Mouse (Mus musculus): Measurements from ENCODE around the gene Adgrl2.
A peak's percentile ranks its signal among the peaks of the same experiment; 100 is the strongest.

The Adgrl2 gene

DNA sequence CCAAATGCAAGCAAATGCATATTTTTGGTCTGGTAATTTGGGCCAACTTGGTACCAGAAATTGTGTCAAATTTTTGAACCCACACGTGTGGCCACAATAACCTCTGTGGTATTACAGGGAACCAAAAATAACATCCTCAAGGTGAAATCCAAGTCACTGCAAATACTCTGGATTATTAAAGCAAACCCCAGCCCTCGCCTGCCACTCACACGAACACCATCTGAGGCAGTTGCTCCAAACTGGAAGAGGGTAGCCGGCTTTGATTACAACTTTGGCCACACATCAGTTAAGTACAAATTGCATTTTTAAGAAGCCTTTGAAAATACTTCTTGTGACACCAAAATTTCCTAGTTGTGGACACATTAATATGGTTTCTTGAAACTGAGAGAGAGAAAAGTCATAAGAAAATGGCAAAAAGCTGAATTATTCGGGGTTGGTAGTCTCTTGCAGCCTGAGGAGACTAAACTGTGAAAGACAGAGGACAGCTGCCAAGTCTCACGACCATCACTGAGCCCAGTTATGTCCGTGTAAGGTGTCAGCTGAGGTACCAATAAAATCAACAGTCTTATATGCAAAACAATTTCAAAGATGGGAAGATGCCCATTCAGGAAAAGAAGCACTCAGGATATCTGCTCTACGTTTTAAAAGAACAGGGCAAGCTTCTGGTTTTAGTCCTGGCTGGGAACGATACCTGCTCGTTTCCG, 18.3 kb downstream of the Adgrl2 start:
- no peak for DNase-seq

GRCm38 (mm10) chr3:148964991-148965605, 25.3 kb downstream of the Adgrl2 start:
- DNase-seq, result no peak

- DNase-seq, result no peak
Measured at GRCm38 (mm10) chr3:148963381-148964044, 26.8 kb downstream of the Adgrl2 start.

GRCm38 (mm10) chr3:148961611-148962010, 28.7 kb downstream of the Adgrl2 start:
- no peak for DNase-seq

DNA sequence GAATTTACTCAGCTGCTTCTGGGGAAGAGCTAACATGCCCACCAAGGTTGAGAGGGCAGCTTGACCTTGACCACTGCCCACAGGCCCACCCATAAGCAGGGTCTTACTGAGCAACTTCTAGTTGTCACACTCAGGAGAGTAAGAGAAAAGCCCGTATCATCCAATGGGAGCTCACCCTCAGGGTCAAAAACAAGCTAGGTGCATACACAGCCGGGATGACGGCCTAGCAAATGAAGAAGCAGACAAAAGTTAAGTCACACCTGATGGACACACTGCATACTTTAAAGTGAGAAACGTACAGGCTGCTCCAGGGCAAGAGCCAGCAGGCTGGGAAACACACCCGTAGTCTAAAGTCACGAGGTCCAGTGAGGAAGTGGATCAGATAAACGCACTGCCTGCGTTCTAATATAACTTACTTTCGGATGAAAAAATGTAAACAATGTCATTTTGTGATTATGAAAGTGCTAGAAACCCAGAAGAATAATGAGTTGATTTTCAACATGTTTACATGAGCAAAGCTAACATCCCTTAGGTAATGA, 29.5 kb downstream of the Adgrl2 start:
- DNase-seq, result no peak

DNA sequence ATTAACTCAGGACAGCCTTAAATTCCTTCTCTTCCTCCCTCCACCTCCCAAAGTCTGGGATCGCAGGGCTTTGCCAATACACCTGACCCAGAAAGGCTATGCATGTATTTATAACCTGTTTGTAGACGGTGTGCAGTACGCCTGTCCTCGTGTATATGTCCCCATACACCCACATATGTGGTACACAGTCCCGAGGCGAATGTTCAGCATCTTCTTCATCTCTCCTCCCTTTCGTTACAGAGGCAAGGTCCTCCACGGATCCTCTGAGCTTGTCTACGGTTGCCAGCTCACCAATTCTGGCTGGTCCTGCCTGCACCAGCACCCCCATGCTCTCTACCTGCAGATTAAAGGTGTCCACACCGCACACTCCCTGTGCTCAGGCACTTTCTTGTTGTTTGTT, 30.1 kb downstream of the Adgrl2 start:
- no peak for DNase-seq

DNA sequence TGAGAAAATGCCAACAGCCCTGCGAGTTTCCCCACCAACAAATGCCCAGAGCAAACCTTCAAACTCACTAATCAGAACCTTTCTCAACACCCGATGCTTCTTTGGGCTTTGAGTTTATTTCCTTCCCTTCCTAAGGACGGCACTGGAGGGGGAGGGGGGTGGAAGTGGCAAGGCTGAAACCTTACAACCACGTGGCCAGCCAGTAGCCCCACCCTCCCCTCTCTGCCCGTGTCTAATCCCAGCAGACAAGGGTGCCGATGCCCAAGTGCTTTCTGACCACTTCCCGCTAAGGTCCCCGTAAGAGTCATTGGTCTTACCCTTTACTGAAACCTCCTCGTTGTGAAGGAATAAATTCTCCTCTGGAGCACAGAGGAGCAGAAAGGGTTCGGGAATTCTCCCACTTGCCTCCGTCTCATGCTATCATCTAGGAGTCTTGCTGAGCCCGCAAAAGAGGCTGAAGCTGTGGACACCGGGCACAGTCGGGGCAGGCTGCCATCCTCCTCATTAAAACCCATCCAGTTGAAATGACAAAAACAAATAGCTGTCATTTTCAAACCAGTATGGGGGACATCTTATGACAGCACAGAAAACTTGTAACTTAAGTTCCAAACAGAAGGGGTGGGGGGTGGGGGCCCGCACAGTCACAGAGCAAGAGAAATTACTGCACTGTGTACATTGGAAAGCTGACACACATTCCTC, 30.9 kb downstream of the Adgrl2 start:
- DNase-seq, result peak; percentile 22

DNA sequence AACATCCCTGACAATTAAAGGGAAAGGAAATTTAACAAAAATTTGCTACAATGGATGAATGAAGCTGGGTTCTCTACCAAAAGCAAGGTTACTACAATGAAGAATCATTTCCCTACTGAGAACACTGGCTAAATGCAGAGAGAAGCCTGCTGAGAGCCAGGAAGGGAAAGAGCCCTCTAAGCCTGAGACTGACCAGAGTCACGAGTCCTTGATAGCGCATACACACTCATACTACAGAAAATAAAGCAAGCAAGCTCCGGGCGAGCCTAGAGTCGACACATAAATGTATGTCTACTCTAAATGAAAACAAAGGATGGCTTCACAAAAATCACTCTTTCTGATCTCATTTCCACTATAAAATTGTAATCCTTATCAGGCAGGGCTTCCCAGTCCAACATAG, 31.6 kb downstream of the Adgrl2 start:
- DNase-seq, result no peak

DNA sequence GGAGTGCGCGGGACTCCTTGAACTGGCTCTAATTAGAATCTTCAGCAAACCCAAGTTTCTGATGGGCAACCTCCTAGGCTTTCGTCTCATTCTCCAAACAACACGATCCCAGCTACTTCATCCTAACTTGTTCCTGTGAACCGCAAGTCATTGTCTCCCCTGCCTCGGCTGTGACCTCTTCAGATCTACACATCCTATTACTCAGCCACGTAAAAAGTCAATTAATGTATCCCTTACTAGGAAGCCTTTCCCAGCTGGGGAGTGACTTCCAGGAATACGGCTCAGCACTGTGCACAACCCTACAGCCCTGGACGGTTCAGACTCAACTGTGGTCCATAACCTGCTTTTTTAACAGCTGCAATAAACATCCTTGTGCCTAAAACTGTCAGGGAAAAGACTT, 32.2 kb downstream of the Adgrl2 start:
- no peak for DNase-seq

GRCm38 (mm10) chr3:148956887-148957286, 33.5 kb downstream of the Adgrl2 start:
- no peak for DNase-seq

GRCm38 (mm10) chr3:148949796-148950195, 40.6 kb downstream of the Adgrl2 start:
- DNase-seq, result no peak

DNA sequence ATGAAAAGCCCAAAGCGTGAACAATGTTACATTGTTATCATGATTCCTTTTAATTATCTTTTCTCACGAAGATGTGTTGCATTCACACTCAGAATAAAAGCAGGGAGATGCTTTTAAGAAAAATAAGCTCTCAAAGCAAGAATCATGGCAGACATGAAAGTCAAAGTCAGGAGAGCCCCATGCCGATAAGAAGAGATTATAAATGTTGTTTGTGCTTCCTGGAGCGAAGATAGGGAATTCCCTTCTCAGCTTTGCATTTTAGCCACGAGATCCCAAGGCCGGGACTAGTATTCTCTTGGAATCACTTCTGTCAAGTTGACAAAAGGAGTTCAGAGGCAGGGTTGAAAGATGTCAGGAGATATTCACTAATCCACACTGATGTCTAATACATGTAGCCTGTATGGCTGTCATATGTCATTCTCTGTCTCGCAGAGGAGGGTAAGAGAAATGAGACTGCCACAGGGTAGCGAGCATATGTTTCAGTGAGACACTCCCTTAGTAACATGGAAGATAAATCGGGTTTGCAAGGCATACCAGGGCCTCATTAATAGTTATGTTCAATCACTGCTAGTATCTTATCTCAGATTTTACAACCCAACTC, 42.5 kb downstream of the Adgrl2 start:
- no peak for DNase-seq

- no peak for DNase-seq
Measured at GRCm38 (mm10) chr3:148947266-148947665, 43.1 kb downstream of the Adgrl2 start.

DNA sequence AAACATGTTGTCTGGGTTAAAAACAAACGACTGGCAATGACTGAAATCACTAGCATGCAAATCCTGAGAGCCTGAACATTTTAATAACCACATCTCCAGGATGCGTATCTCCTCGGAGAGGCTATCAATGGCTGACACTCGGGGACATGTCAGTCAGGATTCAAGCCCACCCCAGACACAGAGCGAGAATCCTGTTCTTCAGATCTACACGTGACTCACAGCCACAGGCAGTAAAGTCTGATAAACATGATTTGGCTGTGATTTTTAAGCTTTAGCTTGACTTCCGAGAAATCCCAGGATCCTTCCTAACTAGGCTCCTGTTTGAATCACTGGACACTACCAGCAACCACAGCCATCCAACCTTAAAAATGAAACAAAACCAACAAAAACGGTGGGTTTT, 44.8 kb downstream of the Adgrl2 start:
- no peak for DNase-seq

DNA sequence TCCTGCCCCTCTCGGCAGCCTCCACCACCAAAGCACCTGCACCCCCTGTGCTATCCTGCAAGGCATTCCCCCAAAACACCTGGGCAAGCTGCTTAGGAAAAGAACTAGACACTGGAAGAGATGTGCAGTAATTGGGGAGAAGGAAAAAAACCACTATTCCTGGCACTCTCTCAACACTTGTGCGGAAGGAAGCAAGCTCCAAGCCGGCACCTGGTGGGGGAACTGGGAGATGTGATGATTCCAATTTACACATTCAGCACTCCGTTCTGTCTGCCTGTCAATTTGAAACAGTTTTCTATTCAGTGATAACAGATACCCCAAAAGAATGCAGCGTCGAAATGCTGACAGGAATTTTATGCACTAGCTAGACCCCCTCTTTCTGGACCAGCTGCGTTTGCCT, 50.9 kb downstream of the Adgrl2 start:
- no peak for DNase-seq

DNA sequence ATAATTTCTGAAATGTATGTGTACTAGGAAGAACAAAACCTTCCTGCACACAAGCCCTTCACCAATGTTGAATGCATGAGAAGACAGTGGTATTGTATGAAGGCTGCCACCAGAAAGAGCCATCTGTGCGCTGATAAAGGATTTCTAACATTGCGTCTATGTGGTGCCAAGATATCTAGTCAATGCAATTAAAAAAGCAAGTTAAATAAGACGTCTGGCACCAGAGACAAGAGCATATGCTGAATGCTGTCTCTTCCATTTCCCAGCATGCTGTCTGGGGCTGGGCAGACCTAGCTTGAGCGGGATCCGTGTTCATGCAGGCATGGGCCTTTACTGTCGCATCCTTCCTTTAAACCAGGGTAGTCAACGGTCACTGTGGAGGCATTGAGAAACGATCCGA, 55.3 kb downstream of the Adgrl2 start:
- DNase-seq, result peak; percentile 70

GRCm38 (mm10) chr3:148934279-148934678, 56.1 kb downstream of the Adgrl2 start:
- no peak for DNase-seq

DNA sequence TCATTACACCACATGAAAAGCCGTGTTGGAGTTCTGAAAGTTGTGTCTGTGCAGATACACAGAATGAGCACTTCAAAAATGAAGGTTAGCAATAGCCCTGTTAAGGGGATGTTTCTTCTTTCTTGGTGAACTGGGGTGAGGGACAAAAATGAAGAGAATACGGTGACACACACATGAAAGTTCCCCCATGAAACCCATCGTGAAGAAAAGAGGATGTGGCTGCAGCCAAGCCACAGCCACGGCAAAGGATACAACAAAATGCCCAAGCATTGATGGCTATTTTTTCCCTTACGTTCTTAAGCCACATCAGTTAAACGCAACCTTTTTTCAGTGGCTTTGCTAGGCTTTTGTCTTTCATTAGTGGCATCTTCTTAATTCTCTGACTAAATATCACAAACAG, 57.2 kb downstream of the Adgrl2 start:
- no peak for DNase-seq

- DNase-seq, result no peak
Measured at GRCm38 (mm10) chr3:148930913-148931312, 59.4 kb downstream of the Adgrl2 start.

- DNase-seq, result no peak
Measured at GRCm38 (mm10) chr3:148926330-148926729, 64.0 kb downstream of the Adgrl2 start.

GRCm38 (mm10) chr3:148922618-148923095, 67.7 kb downstream of the Adgrl2 start:
- peak; percentile 40 for DNase-seq

DNA sequence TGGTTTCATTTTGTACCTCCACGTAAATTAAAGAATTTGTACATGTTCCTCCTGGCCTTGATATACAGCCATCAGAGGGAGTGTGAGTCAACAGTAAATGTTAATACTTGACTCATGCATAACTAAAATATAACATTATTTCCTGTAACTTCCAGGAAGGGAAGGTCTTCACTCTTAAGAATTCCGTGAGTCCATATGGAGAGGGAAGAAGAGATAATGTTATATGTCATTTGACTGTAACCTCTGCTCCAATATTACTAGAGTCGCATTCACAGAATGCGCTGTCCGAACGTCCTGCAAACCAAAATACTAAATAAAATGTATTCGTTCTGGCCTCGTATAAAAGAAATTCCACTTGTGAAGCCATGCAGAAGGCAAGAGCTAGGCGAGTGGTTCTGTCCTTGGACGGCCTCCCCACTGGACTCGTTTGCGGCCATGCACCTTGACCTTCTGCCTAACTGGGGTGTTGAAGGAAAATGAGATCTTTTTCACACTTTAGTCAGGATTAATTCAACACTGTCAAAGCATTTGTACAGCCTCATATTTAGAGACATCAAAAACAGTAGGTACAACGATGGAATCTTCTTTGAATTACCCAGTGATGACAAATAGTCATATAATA, 68.3 kb downstream of the Adgrl2 start:
- no peak for DNase-seq
